Mouse (Mus musculus): ENCODE results near the gene Zgrf1. TPM values are rescaled to one million over a fixed set of nuclear protein-coding genes. Genes with fewer than 3 reads are reported as not detected.

Gene Zgrf1
- polyA plus RNA-seq, 1 experiment from 2014 or later = 1.1 TPM

GRCm38 (mm10) chr3:127572557-127572956 is 19.3 kb downstream of the Zgrf1 start:
- no peak overlapping the region for H3K9ac ChIP-seq (ENCODE audit: low read length)
- no peak overlapping the region for H3K4me2 ChIP-seq (replicated peaks; ENCODE audit: low read depth)
- 57% methylated on average over 4 of the region's 4 CpGs for WGBS

GRCm38 (mm10) chr3:127597136-127597535 is 43.8 kb downstream of the Zgrf1 start:
- Histone ChIP-seq H3K4me1 (replicated peaks; ENCODE audit: control insufficient read depth, insufficient read depth) (no peaks in the 10 kb centered on the region), H3K36me3 (ENCODE audit: control insufficient read depth, insufficient read depth, low read length) (no peaks in the 10 kb centered on the region), H3K4me3 (ENCODE audit: low read depth, low read length) (no peak overlapping the region), H3K9me3 (ENCODE audit: control insufficient read depth, low read length) (no peaks in the 10 kb centered on the region), H3K9ac (ENCODE audit: low read length) (no peak overlapping the region), H3K27ac (replicated peaks) (no peak overlapping the region), H3K27me3 (ENCODE audit: control insufficient read depth, insufficient read depth, low read length) (no peaks in the 10 kb centered on the region), H3K4me2 (replicated peaks; ENCODE audit: low read depth) (no peak overlapping the region)
- DNase-seq (ENCODE audit: low spot score) (no peak), ATAC-seq (ENCODE audit: low FRiP score, low TSS enrichment) (no peak)
- no peak for TF ChIP-seq CTCF (IDR thresholded peaks at IDR 0.05; ENCODE audit: low read depth)
- TF ChIP-seq EP300 (optimal IDR thresholded peaks at IDR 0.05) = no peak
- 71% methylated on average over 1 of the region's 1 CpGs for WGBS

More at GRCm38 (mm10) chr3:127572557-127572956, 19.3 kb downstream of the Zgrf1 start:
- DNase-seq (ENCODE audit: low spot score) (peak; percentile 27), ATAC-seq (ENCODE audit: low FRiP score, low TSS enrichment) (peak; percentile 86)
- no peaks in the 10 kb centered on the region for H3K4me1 ChIP-seq (replicated peaks; ENCODE audit: control insufficient read depth, insufficient read depth)
- no peaks in the 10 kb centered on the region for H3K9me3 ChIP-seq (ENCODE audit: control insufficient read depth, low read length)
- H3K36me3 ChIP-seq (ENCODE audit: control insufficient read depth, insufficient read depth, low read length) = no peaks in the 10 kb centered on the region
- H3K27me3 ChIP-seq (ENCODE audit: control insufficient read depth, insufficient read depth, low read length) = no peaks in the 10 kb centered on the region
- H3K4me3 ChIP-seq (ENCODE audit: low read depth, low read length) = no peak overlapping the region
- TF ChIP-seq CTCF (IDR thresholded peaks at IDR 0.05; ENCODE audit: low read depth) (peak; percentile 83), EP300 (optimal IDR thresholded peaks at IDR 0.05) (no peak)
- H3K27ac ChIP-seq (replicated peaks) = no peak overlapping the region

GRCm38 (mm10) chr3:127608109-127608508 is 54.8 kb downstream of the Zgrf1 start:
- 94% methylated on average over 2 of the region's 2 CpGs for WGBS
- no peaks in the 10 kb centered on the region for H3K9me3 ChIP-seq (ENCODE audit: control insufficient read depth, low read length)
- no peak overlapping the region for H3K9ac ChIP-seq (ENCODE audit: low read length)

GRCm38 (mm10) chr3:127625296-127625695 is 72.0 kb downstream of the Zgrf1 start:
- peak overlapping the region; percentile 42 for H3K4me3 ChIP-seq (ENCODE audit: low read depth, low read length)
- ATAC-seq (ENCODE audit: low FRiP score, low TSS enrichment) (peak; percentile 82), DNase-seq (ENCODE audit: low spot score) (peak; percentile 84)
- peak; percentile 90 for TF ChIP-seq CTCF (IDR thresholded peaks at IDR 0.05; ENCODE audit: low read depth)
- TF ChIP-seq EP300 (optimal IDR thresholded peaks at IDR 0.05) = no peak
- no peaks in the 10 kb centered on the region for H3K36me3 ChIP-seq (ENCODE audit: control insufficient read depth, insufficient read depth, low read length)
- H3K4me2 ChIP-seq (replicated peaks; ENCODE audit: low read depth) = peak overlapping the region; percentile 56
- H3K27ac ChIP-seq (replicated peaks) = no peak overlapping the region
- 0 out of 2 replicates have a peak, but pooled peaks cover 3% of the 10 kb centered on the region for H3K4me1 ChIP-seq (replicated peaks; ENCODE audit: control insufficient read depth, insufficient read depth)
- no peaks in the 10 kb centered on the region for H3K9me3 ChIP-seq (ENCODE audit: control insufficient read depth, low read length)
- peaks cover 17% of the 10 kb centered on the region; the same call in 1 of the 2 replicates for H3K27me3 ChIP-seq (ENCODE audit: control insufficient read depth, insufficient read depth, low read length)
- WGBS = under 1% methylated on average over 36 of the region's 36 CpGs
- H3K9ac ChIP-seq (ENCODE audit: low read length) = no peak overlapping the region

More at GRCm38 (mm10) chr3:127608109-127608508, 54.8 kb downstream of the Zgrf1 start:
- no peak overlapping the region for H3K27ac ChIP-seq (replicated peaks)
- TF ChIP-seq CTCF (IDR thresholded peaks at IDR 0.05; ENCODE audit: low read depth) (peak; percentile 55), EP300 (optimal IDR thresholded peaks at IDR 0.05) (no peak)
- DNase-seq (ENCODE audit: low spot score) = no peak
- no peak overlapping the region for H3K4me2 ChIP-seq (replicated peaks; ENCODE audit: low read depth)
- no peaks in the 10 kb centered on the region for H3K4me1 ChIP-seq (replicated peaks; ENCODE audit: control insufficient read depth, insufficient read depth)
- H3K36me3 ChIP-seq (ENCODE audit: control insufficient read depth, insufficient read depth, low read length) = 0 out of 2 replicates have a peak, but pooled peaks cover 5% of the 10 kb centered on the region
- H3K4me3 ChIP-seq (ENCODE audit: low read depth, low read length) = no peak overlapping the region
- no peak for ATAC-seq (ENCODE audit: low FRiP score, low TSS enrichment)
- H3K27me3 ChIP-seq (ENCODE audit: control insufficient read depth, insufficient read depth, low read length) = no peaks in the 10 kb centered on the region

GRCm38 (mm10) chr3:127625701-127626399 is 72.6 kb downstream of the Zgrf1 start:
- no peaks in the 10 kb centered on the region for H3K9me3 ChIP-seq (ENCODE audit: control insufficient read depth, low read length)
- peak; percentile 36 for DNase-seq (ENCODE audit: low spot score)
- no peaks in the 10 kb centered on the region for H3K36me3 ChIP-seq (ENCODE audit: control insufficient read depth, insufficient read depth, low read length)
- H3K4me3 ChIP-seq (ENCODE audit: low read depth, low read length) = peak overlapping the region; percentile 42
- H3K27ac ChIP-seq (replicated peaks) = no peak overlapping the region
- no peak overlapping the region for H3K9ac ChIP-seq (ENCODE audit: low read length)
- 3% methylated on average over 28 of the region's 28 CpGs for WGBS
- peak overlapping the region; percentile 56 for H3K4me2 ChIP-seq (replicated peaks; ENCODE audit: low read depth)
- TF ChIP-seq EP300 (optimal IDR thresholded peaks at IDR 0.05) (no peak), CTCF (IDR thresholded peaks at IDR 0.05; ENCODE audit: low read depth) (0 out of 2 replicates have a peak, but pooled peaks have one; percentile 14)
- ATAC-seq (ENCODE audit: low FRiP score, low TSS enrichment) = no peak
- H3K27me3 ChIP-seq (ENCODE audit: control insufficient read depth, insufficient read depth, low read length) = peaks cover 18% of the 10 kb centered on the region; the same call in 1 of the 2 replicates
- H3K4me1 ChIP-seq (replicated peaks; ENCODE audit: control insufficient read depth, insufficient read depth) = 0 out of 2 replicates have a peak, but pooled peaks cover 3% of the 10 kb centered on the region

GRCm38 (mm10) chr3:127626524-127626923 is 73.2 kb downstream of the Zgrf1 start:
- Histone ChIP-seq H3K27ac (replicated peaks) (no peak overlapping the region), H3K9me3 (ENCODE audit: control insufficient read depth, low read length) (no peaks in the 10 kb centered on the region), H3K4me2 (replicated peaks; ENCODE audit: low read depth) (no peak overlapping the region), H3K4me1 (replicated peaks; ENCODE audit: control insufficient read depth, insufficient read depth) (0 out of 2 replicates have a peak, but pooled peaks cover 3% of the 10 kb centered on the region), H3K36me3 (ENCODE audit: control insufficient read depth, insufficient read depth, low read length) (no peaks in the 10 kb centered on the region), H3K9ac (ENCODE audit: low read length) (no peak overlapping the region), H3K4me3 (ENCODE audit: low read depth, low read length) (no peak overlapping the region), H3K27me3 (ENCODE audit: control insufficient read depth, insufficient read depth, low read length) (peaks cover 19% of the 10 kb centered on the region; the same call in 1 of the 2 replicates)
- DNase-seq (ENCODE audit: low spot score) = no peak
- no peak for ATAC-seq (ENCODE audit: low FRiP score, low TSS enrichment)
- TF ChIP-seq CTCF (IDR thresholded peaks at IDR 0.05; ENCODE audit: low read depth) = no peak
- 13% methylated on average over 3 of the region's 3 CpGs for WGBS

Measured in stomach, postnatal 0 days (tissue).